Mouse (Mus musculus) myocyte (in vitro differentiated cells): ENCODE results near the gene Olfr819. TPM values are rescaled to one million over a fixed set of nuclear protein-coding genes. Genes with fewer than 3 reads are reported as not detected.

Experiments used
- H3K27me3 ChIP-seq: one replicate; pipeline ENCODE4 v1.6.1; 2011; ENCODE audit not compliant: control insufficient read depth, insufficient read depth, insufficient read length
- H3K36me3 ChIP-seq: one replicate; pipeline ENCODE4 v1.6.1; 2011; ENCODE audit not compliant: control insufficient read depth, insufficient read depth
- H3K4me2 ChIP-seq: one replicate; pipeline ENCODE4 v1.6.1; 2011; ENCODE audit warnings: low read depth, control low read depth
- H3K4me3 ChIP-seq: one replicate; pipeline ENCODE4 v1.5.1; 2011; ENCODE audit warnings: mild to moderate bottlenecking, control low read depth, moderate library complexity
- H3K79me2 ChIP-seq: one replicate; pipeline ENCODE4 v1.6.1; 2011; ENCODE audit not compliant: control insufficient read depth, insufficient read depth
- H3ac ChIP-seq: one replicate; pipeline ENCODE4 v1.6.1; 2011; ENCODE audit not compliant: control insufficient read depth, insufficient read length
- CEBPB ChIP-seq: IDR thresholded peaks from 2 replicates; pipeline ENCODE4 v1.6.1; 2011; ENCODE audit warnings: mild to moderate bottlenecking, moderate library complexity; ENCODE audit not compliant: poor library complexity, insufficient read depth, severe bottlenecking
- E2F4 ChIP-seq: IDR thresholded peaks from one replicate; pipeline ENCODE4 v1.6.1; 2011; ENCODE audit warnings: mild to moderate bottlenecking, control low read depth, moderate library complexity; ENCODE audit not compliant: insufficient read depth
- MYOD1 ChIP-seq, 3 experiments: IDR thresholded peaks; one replicate each; pipeline ENCODE4 v1.6.1; 2011; ENCODE audit warnings: control low read depth in 2 of 3, low read depth in 2 of 3, mild to moderate bottlenecking in 2 of 3, moderate library complexity in 1 of 3; ENCODE audit not compliant: insufficient read length in 2 of 3, control insufficient read depth in 1 of 3
- MYOG ChIP-seq, 3 experiments: IDR thresholded peaks; one replicate each; pipeline ENCODE4 v1.6.1; 2011; ENCODE audit warnings: control low read depth in 2 of 3, low read depth in 2 of 3, mild to moderate bottlenecking in 2 of 3; ENCODE audit not compliant: insufficient read length in 2 of 3, control insufficient read depth in 1 of 3, insufficient read depth in 1 of 3
- POLR2A ChIP-seq: IDR thresholded peaks from one replicate; pipeline ENCODE4 v1.6.1; 2011; ENCODE audit warnings: low read depth, mild to moderate bottlenecking, control low read depth, moderate library complexity; ENCODE audit not compliant: insufficient read length
- POLR2AphosphoS2 ChIP-seq: IDR thresholded peaks from one replicate; pipeline ENCODE4 v1.6.1; 2011; ENCODE audit warnings: low read depth, control low read depth; ENCODE audit not compliant: insufficient read length
- REST ChIP-seq: IDR thresholded peaks from one replicate; pipeline ENCODE4 v1.6.1; 2011; ENCODE audit warnings: mild to moderate bottlenecking, control low read depth, moderate library complexity; ENCODE audit not compliant: insufficient read depth, insufficient read length
- SRF ChIP-seq: IDR thresholded peaks from one replicate; pipeline ENCODE4 v1.6.1; 2011; ENCODE audit warnings: low read depth; ENCODE audit not compliant: control insufficient read depth, insufficient read length
- TCF12 ChIP-seq: IDR thresholded peaks from one replicate; pipeline ENCODE4 v1.6.1; 2011; ENCODE audit warnings: mild to moderate bottlenecking, control low read depth; ENCODE audit not compliant: poor library complexity, insufficient read depth, severe bottlenecking
- TCF3 ChIP-seq: IDR thresholded peaks from one replicate; pipeline ENCODE4 v1.6.1; 2011; ENCODE audit warnings: low read depth, control low read depth; ENCODE audit not compliant: insufficient read length
- USF1 ChIP-seq: IDR thresholded peaks from one replicate; pipeline ENCODE4 v1.6.1; 2011; ENCODE audit warnings: low read depth, mild to moderate bottlenecking, control low read depth, moderate library complexity
- polyA plus RNA-seq: library from polyadenylated mRNA; unstranded; fragments of >200 nt; fragmentation: generic; extraction: Trizol; gene quantifications from one replicate; pipeline ENCODE4 v1.2.1, GENCODE M21; 2012; ENCODE audit warnings: missing spikeins

Olfr819 gene
- polyA plus RNA-seq, 1 experiment, result not detected

- Histone ChIP-seq H3K79me2 (no peaks in the 10 kb centered on the region), H3K4me3 (no peak within 1 kb of the TSS), H3K27me3 (no peaks in the 10 kb centered on the region), H3ac (no peak within 1 kb of the TSS), H3K4me2 (no peak within 1 kb of the TSS), H3K36me3 (no peaks in the 10 kb centered on the region)
- TF ChIP-seq SRF (no peak), POLR2AphosphoS2 (no peak), REST (no peak), MYOD1 (IDR thresholded peaks at IDR 0.05; ENCODE audit: control insufficient read depth in 1 of 3, insufficient read length in 2 of 3, low read depth in 2 of 3) (no peak), CEBPB (no peak), TCF3 (no peak), E2F4 (no peak), POLR2A (no peak), MYOG (IDR thresholded peaks at IDR 0.05; ENCODE audit: control insufficient read depth in 1 of 3, insufficient read depth in 1 of 3, insufficient read length in 2 of 3, low read depth in 2 of 3) (no peak), USF1 (no peak), TCF12 (no peak)
These were observed 18.1 kb downstream of the Olfr819 start, which contains the start of gene Olfr818 for GRCm38 (mm10) chr10:129949000-129949399. Gene Olfr818 (minus strand): TSS chr10:129949100.

- Histone ChIP-seq H3K27me3 (no peaks in the 10 kb centered on the region), H3ac (no peak within 1 kb of the TSS), H3K4me3 (no peak within 1 kb of the TSS), H3K79me2 (no peaks in the 10 kb centered on the region), H3K36me3 (no peaks in the 10 kb centered on the region), H3K4me2 (no peak within 1 kb of the TSS)
- TF ChIP-seq E2F4 (no peak), SRF (no peak), POLR2AphosphoS2 (no peak), TCF3 (no peak)
These were observed 51.6 kb downstream of the Olfr819 start, which contains the start of gene Olfr816 for GRCm38 (mm10) chr10:129915497-129915896. Gene Olfr816 (minus strand): TSS chr10:129915597.

Other genes with a start within 250 kb of the Olfr819 start
- 0.08 TPM for gene Olfr805, start 237.9 kb downstream of the Olfr819 start, polyA plus RNA-seq
- not detected for gene Olfr806, start 225.3 kb downstream of the Olfr819 start, polyA plus RNA-seq
- not detected for gene Olfr807, start 209.5 kb downstream of the Olfr819 start, polyA plus RNA-seq
- gene Olfr808, start 201.8 kb downstream of the Olfr819 start, polyA plus RNA-seq, result not detected
- gene Olfr809, start 192.6 kb downstream of the Olfr819 start, polyA plus RNA-seq, result not detected
- gene Olfr810, start 172.3 kb downstream of the Olfr819 start, polyA plus RNA-seq, result 0.04 TPM
- not detected for gene Olfr811, start 162.9 kb downstream of the Olfr819 start, polyA plus RNA-seq
- not detected for gene Olfr812, start 121.2 kb downstream of the Olfr819 start, polyA plus RNA-seq
- gene Olfr813, start 111.9 kb downstream of the Olfr819 start, polyA plus RNA-seq, result not detected
- not detected for gene Olfr814, start 87.4 kb downstream of the Olfr819 start, polyA plus RNA-seq
- gene Olfr815, start 61.4 kb downstream of the Olfr819 start, polyA plus RNA-seq, result not detected
- gene Olfr816, start 51.7 kb downstream of the Olfr819 start, polyA plus RNA-seq, result not detected
- not detected for gene Olfr818, start 18.2 kb downstream of the Olfr819 start, polyA plus RNA-seq
- gene Olfr247, start 8.9 kb upstream of the Olfr819 start, polyA plus RNA-seq, result not detected
- gene Gm10310, start 17.8 kb upstream of the Olfr819 start, polyA plus RNA-seq, result not detected
- not detected for gene Olfr820, start 45.4 kb upstream of the Olfr819 start, polyA plus RNA-seq
- gene Olfr821, start 63.1 kb upstream of the Olfr819 start, polyA plus RNA-seq, result not detected
- gene Olfr822, start 103.9 kb upstream of the Olfr819 start, polyA plus RNA-seq, result not detected
- gene Olfr823, start 148.1 kb upstream of the Olfr819 start, polyA plus RNA-seq, result not detected
- not detected for gene Olfr824, start 162.7 kb upstream of the Olfr819 start, polyA plus RNA-seq
- not detected for gene Olfr825, start 199.5 kb upstream of the Olfr819 start, polyA plus RNA-seq
- not detected for gene Olfr826, start 216.9 kb upstream of the Olfr819 start, polyA plus RNA-seq
- gene Olfr827, start 247.1 kb upstream of the Olfr819 start, polyA plus RNA-seq, result not detected